Comparison of ENCODE assay signal across 8 mouse cellular contexts in the genomic region with DNA sequence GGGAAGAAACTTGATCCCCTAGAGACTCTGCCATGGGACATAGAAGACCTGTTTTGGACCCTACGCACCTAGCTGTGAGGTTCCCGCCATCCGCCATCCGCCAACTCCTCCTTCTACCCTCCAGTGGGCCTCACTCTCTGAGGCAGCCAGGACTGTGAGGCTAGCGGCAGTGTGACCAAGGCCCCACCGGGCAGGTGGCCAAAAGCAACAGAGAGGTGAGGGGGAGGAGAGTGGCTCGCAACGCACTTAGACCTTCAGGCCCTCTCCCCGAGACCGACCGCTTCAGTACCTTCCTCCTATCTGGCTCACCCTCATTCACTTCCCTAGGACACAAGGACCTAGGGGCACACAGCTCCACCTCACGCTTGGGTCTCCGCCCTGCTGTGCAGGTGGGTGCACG. TPM values are rescaled to one million over a fixed set of nuclear protein-coding genes. Genes with fewer than 3 reads are reported as not detected.
DNase-seq lines count a peak whose midpoint lies in the region; ATAC-seq and TF ChIP-seq lines count a peak whose summit lies in the region.

No protein-coding gene starts in this region.

- peak; percentile 68 for DNase-seq in brain, embryonic 14.5 days (ENCODE audit: low read depth)
- DNase-seq in intestine, embryonic 14.5 days (ENCODE audit: low spot score) = no peak
- DNase-seq in liver, embryonic 14.5 days (ENCODE audit: low read depth in 3 of 3, low spot score in 3 of 3) = no peak
- no peak for DNase-seq in layer of hippocampus, adult 9-10 months (ENCODE audit: low spot score)
- DNase-seq in thymus, postnatal 0 days (ENCODE audit: low spot score) = no peak
- no peak for DNase-seq in B cell, adult 2 months

- no peak overlapping the region for H3K9ac ChIP-seq in forebrain, embryonic 15.5 days (replicated peaks)
- 0 out of 2 replicates have a peak overlapping the region, but pooled peaks have one; percentile 5 for H3K9ac ChIP-seq in intestine, embryonic 14.5 days (ENCODE audit: low read length)
- H3K9ac ChIP-seq in liver, embryonic 14.5 days (replicated peaks) = no peak overlapping the region
- H3K9ac ChIP-seq in stomach, embryonic 14.5 days (replicated peaks; ENCODE audit: low read depth, low read length) = no peak overlapping the region

- H3K27ac ChIP-seq in forebrain, embryonic 15.5 days (replicated peaks) = peak overlapping the region; percentile 68; the same call in 1 of the 2 replicates
- no peak overlapping the region for H3K27ac ChIP-seq in intestine, embryonic 14.5 days (ENCODE audit: low read depth)
- H3K27ac ChIP-seq in liver, embryonic 14.5 days = no peak overlapping the region
- H3K27ac ChIP-seq in stomach, embryonic 14.5 days (ENCODE audit: low read length) = peak overlapping the region; percentile 68; the same call in 1 of the 2 replicates

- 60% methylated on average over 14 of the region's 14 CpGs for WGBS in forebrain, embryonic 15.5 days
- WGBS in intestine, embryonic 14.5 days = 72% methylated on average over 14 of the region's 14 CpGs
- 76% methylated on average over 14 of the region's 14 CpGs for WGBS in liver, embryonic 14.5 days (ENCODE audit: insufficient replicate concordance)
- 54% methylated on average over 14 of the region's 14 CpGs for WGBS in stomach, embryonic 14.5 days

- H3K4me1 ChIP-seq in forebrain, embryonic 15.5 days = peaks cover 79% of the 10 kb centered on the region
- peaks cover 42% of the 10 kb centered on the region for H3K4me1 ChIP-seq in intestine, embryonic 14.5 days (replicated peaks; ENCODE audit: control insufficient read depth, insufficient read depth, low read length)
- H3K4me1 ChIP-seq in liver, embryonic 14.5 days (replicated peaks; ENCODE audit: control insufficient read depth in 2 of 2, insufficient read depth in 2 of 2, low read length in 1 of 2) = peaks cover 27 to 37% of the 10 kb centered on the region in 2 experiments
- peaks cover 46% of the 10 kb centered on the region for H3K4me1 ChIP-seq in stomach, embryonic 14.5 days (ENCODE audit: control insufficient read depth, insufficient read depth, low read length)

- no peak for TF ChIP-seq EP300 in liver, embryonic 14.5 days (IDR thresholded peaks at IDR 0.05; ENCODE audit: low read depth)

- TF ChIP-seq CTCF in brain, embryonic 14.5 days (IDR thresholded peaks at IDR 0.05; ENCODE audit: borderline replicate concordance, extremely low read depth, insufficient read depth, insufficient read length) = no peak
- TF ChIP-seq CTCF in liver, embryonic 14.5 days (IDR thresholded peaks at IDR 0.05; ENCODE audit: low read depth) = no peak

- no peaks in the 10 kb centered on the region for H3K9me3 ChIP-seq in forebrain, embryonic 15.5 days
- no peaks in the 10 kb centered on the region for H3K9me3 ChIP-seq in intestine, embryonic 14.5 days (ENCODE audit: control insufficient read depth, low read length)
- H3K9me3 ChIP-seq in liver, embryonic 14.5 days (ENCODE audit: control insufficient read depth, low read length) = no peaks in the 10 kb centered on the region
- H3K9me3 ChIP-seq in stomach, embryonic 14.5 days (ENCODE audit: control insufficient read depth, low read depth, low read length) = no peaks in the 10 kb centered on the region

- TF ChIP-seq POLR2A in brain, embryonic 14.5 days (IDR thresholded peaks at IDR 0.05; ENCODE audit: borderline replicate concordance, extremely low read depth, insufficient read depth, insufficient read length, poor library complexity, severe bottlenecking) = no peak

- ATAC-seq in forebrain, embryonic 15.5 days (replicated peaks) = no peak
- ATAC-seq in intestine, embryonic 14.5 days (replicated peaks; ENCODE audit: low FRiP score, low TSS enrichment, low read depth) = no peak
- no peak for ATAC-seq in liver, embryonic 14.5 days (ENCODE audit: insufficient read depth)
- ATAC-seq in stomach, embryonic 14.5 days (ENCODE audit: insufficient number of reproducible peaks, insufficient read depth, low FRiP score, low read depth) = no peak

- no peaks in the 10 kb centered on the region; the same call in 1 of the 2 replicates for H3K36me3 ChIP-seq in forebrain, embryonic 15.5 days
- peaks cover 30% of the 10 kb centered on the region for H3K36me3 ChIP-seq in intestine, embryonic 14.5 days (ENCODE audit: control insufficient read depth, insufficient read depth, low read length)
- no peaks in the 10 kb centered on the region; the same call in none of the 2 replicates for H3K36me3 ChIP-seq in liver, embryonic 14.5 days (replicated peaks; ENCODE audit: control insufficient read depth, insufficient read depth, low read depth)
- H3K36me3 ChIP-seq in stomach, embryonic 14.5 days (ENCODE audit: control insufficient read depth, insufficient read depth, low read length) = peaks cover 17% of the 10 kb centered on the region; the same call in 1 of the 2 replicates

- peak overlapping the region; percentile 19 for H3K4me2 ChIP-seq in forebrain, embryonic 15.5 days (replicated peaks)
- H3K4me2 ChIP-seq in intestine, embryonic 14.5 days (ENCODE audit: low read length) = peak overlapping the region; percentile 24
- H3K4me2 ChIP-seq in liver, embryonic 14.5 days (ENCODE audit: low read depth) = peak overlapping the region; percentile 15; the same call in 1 of the 2 replicates
- H3K4me2 ChIP-seq in stomach, embryonic 14.5 days (replicated peaks; ENCODE audit: low read depth, low read length) = peak overlapping the region; percentile 25

- no peak overlapping the region for H3K4me3 ChIP-seq in forebrain, embryonic 15.5 days
- H3K4me3 ChIP-seq in intestine, embryonic 14.5 days (ENCODE audit: low read depth, low read length) = no peak overlapping the region
- H3K4me3 ChIP-seq in liver, embryonic 14.5 days (ENCODE audit: insufficient read depth in 1 of 2, low read depth in 2 of 2, low read length in 2 of 2) = no peak overlapping the region
- 0 out of 2 replicates have a peak overlapping the region, but pooled peaks have one; percentile 92 for H3K4me3 ChIP-seq in stomach, embryonic 14.5 days (ENCODE audit: low read depth, low read length)

- no peaks in the 10 kb centered on the region for H3K27me3 ChIP-seq in forebrain, embryonic 15.5 days
- no peaks in the 10 kb centered on the region for H3K27me3 ChIP-seq in intestine, embryonic 14.5 days (replicated peaks; ENCODE audit: control insufficient read depth, insufficient read depth, low read length)
- no peaks in the 10 kb centered on the region for H3K27me3 ChIP-seq in liver, embryonic 14.5 days (ENCODE audit: control insufficient read depth, insufficient read depth, low read length)
- no peaks in the 10 kb centered on the region for H3K27me3 ChIP-seq in stomach, embryonic 14.5 days (ENCODE audit: control insufficient read depth, insufficient read depth, low read length)

RNA-seq across cellular contexts. Expression of a gene that starts 3.1 kb away (rescaled TPM):
- polyA plus RNA-seq in brain, embryonic 14.5 days (2012; rRNA removed) = 24.7 and 24.8 TPM in 2 replicates
- polyA plus RNA-seq in forebrain, embryonic 15.5 days (2015; fragmentation: Nextera tagmentation; extraction: Ambion mirVana) = 7.8 and 7.9 TPM in 2 replicates
- polyA plus RNA-seq in intestine, embryonic 14.5 days (2014; fragmentation: Nextera tagmentation; extraction: Ambion mirVana) = 14.9 and 15.3 TPM in 2 replicates
- 7.1 and 7.8 TPM in 2 replicates for polyA plus RNA-seq in liver, embryonic 14.5 days (2012; rRNA removed)
- 4.9 and 6.1 TPM in 2 replicates for polyA plus RNA-seq in liver, embryonic 14.5 days (2014; fragmentation: Nextera tagmentation; extraction: Ambion mirVana)
- polyA plus RNA-seq in stomach, embryonic 14.5 days (2014; fragmentation: Nextera tagmentation; extraction: Ambion mirVana) = 14.3 and 15.3 TPM in 2 replicates
- polyA plus RNA-seq in thymus, postnatal 0 days (2015; fragmentation: Nextera tagmentation; extraction: Ambion mirVana) = 3.5 and 3.7 TPM in 2 replicates

RNA-seq across cellular contexts. Expression of a gene that starts 4.1 kb away (rescaled TPM):
- polyA plus RNA-seq in brain, embryonic 14.5 days (2012; rRNA removed) = 24.2 and 36.4 TPM in 2 replicates
- 24.2 and 25.9 TPM in 2 replicates for polyA plus RNA-seq in forebrain, embryonic 15.5 days (2015; fragmentation: Nextera tagmentation; extraction: Ambion mirVana)
- 29.5 and 30.7 TPM in 2 replicates for polyA plus RNA-seq in intestine, embryonic 14.5 days (2014; fragmentation: Nextera tagmentation; extraction: Ambion mirVana)
- polyA plus RNA-seq in liver, embryonic 14.5 days (2012; rRNA removed) = 12.4 and 12.9 TPM in 2 replicates
- 9.7 and 12.4 TPM in 2 replicates for polyA plus RNA-seq in liver, embryonic 14.5 days (2014; fragmentation: Nextera tagmentation; extraction: Ambion mirVana)
- polyA plus RNA-seq in stomach, embryonic 14.5 days (2014; fragmentation: Nextera tagmentation; extraction: Ambion mirVana) = 24.3 and 25.0 TPM in 2 replicates
- polyA plus RNA-seq in thymus, postnatal 0 days (2015; fragmentation: Nextera tagmentation; extraction: Ambion mirVana) = 23.4 and 23.5 TPM in 2 replicates

RNA-seq across cellular contexts. Expression of a gene that starts 13.5 kb away (rescaled TPM):
- 1.5 and 2.5 TPM in 2 replicates for polyA plus RNA-seq in brain, embryonic 14.5 days (2012; rRNA removed)
- polyA plus RNA-seq in forebrain, embryonic 15.5 days (2015; fragmentation: Nextera tagmentation; extraction: Ambion mirVana) = 1.0 and 1.1 TPM in 2 replicates
- 46.3 and 59.2 TPM in 2 replicates for polyA plus RNA-seq in intestine, embryonic 14.5 days (2014; fragmentation: Nextera tagmentation; extraction: Ambion mirVana)
- polyA plus RNA-seq in liver, embryonic 14.5 days (2012; rRNA removed) = 9.4 and 10.5 TPM in 2 replicates
- polyA plus RNA-seq in liver, embryonic 14.5 days (2014; fragmentation: Nextera tagmentation; extraction: Ambion mirVana) = 7.5 and 9.3 TPM in 2 replicates
- 37.6 and 41.1 TPM in 2 replicates for polyA plus RNA-seq in stomach, embryonic 14.5 days (2014; fragmentation: Nextera tagmentation; extraction: Ambion mirVana)
- polyA plus RNA-seq in thymus, postnatal 0 days (2015; fragmentation: Nextera tagmentation; extraction: Ambion mirVana) = 15.6 and 15.7 TPM in 2 replicates

RNA-seq across cellular contexts. Expression of a gene that starts 45.1 kb away (rescaled TPM):
- polyA plus RNA-seq in brain, embryonic 14.5 days (2012; rRNA removed) = 56.0 and 61.9 TPM in 2 replicates
- polyA plus RNA-seq in forebrain, embryonic 15.5 days (2015; fragmentation: Nextera tagmentation; extraction: Ambion mirVana) = 27.6 and 29.8 TPM in 2 replicates
- 14.6 and 15.7 TPM in 2 replicates for polyA plus RNA-seq in intestine, embryonic 14.5 days (2014; fragmentation: Nextera tagmentation; extraction: Ambion mirVana)
- polyA plus RNA-seq in liver, embryonic 14.5 days (2012; rRNA removed) = 11.0 and 13.8 TPM in 2 replicates
- 3.7 and 6.1 TPM in 2 replicates for polyA plus RNA-seq in liver, embryonic 14.5 days (2014; fragmentation: Nextera tagmentation; extraction: Ambion mirVana)
- 13.7 and 17.0 TPM in 2 replicates for polyA plus RNA-seq in stomach, embryonic 14.5 days (2014; fragmentation: Nextera tagmentation; extraction: Ambion mirVana)
- polyA plus RNA-seq in thymus, postnatal 0 days (2015; fragmentation: Nextera tagmentation; extraction: Ambion mirVana) = 8.3 and 9.5 TPM in 2 replicates

RNA-seq across cellular contexts. Expression of a gene that starts 47.8 kb away (rescaled TPM):
- 0.14 and 0.23 TPM in 2 replicates for polyA plus RNA-seq in brain, embryonic 14.5 days (2012; rRNA removed)
- polyA plus RNA-seq in forebrain, embryonic 15.5 days (2015; fragmentation: Nextera tagmentation; extraction: Ambion mirVana) = 0.17 TPM in 1 of 2 replicates, not detected in the other
- 32.9 and 44.8 TPM in 2 replicates for polyA plus RNA-seq in intestine, embryonic 14.5 days (2014; fragmentation: Nextera tagmentation; extraction: Ambion mirVana)
- polyA plus RNA-seq in liver, embryonic 14.5 days (2012; rRNA removed) = 0.36 and 0.42 TPM in 2 replicates
- 0.09 and 0.29 TPM in 2 replicates for polyA plus RNA-seq in liver, embryonic 14.5 days (2014; fragmentation: Nextera tagmentation; extraction: Ambion mirVana)
- polyA plus RNA-seq in stomach, embryonic 14.5 days (2014; fragmentation: Nextera tagmentation; extraction: Ambion mirVana) = 3.1 and 5.9 TPM in 2 replicates
- 1.4 and 1.5 TPM in 2 replicates for polyA plus RNA-seq in thymus, postnatal 0 days (2015; fragmentation: Nextera tagmentation; extraction: Ambion mirVana)

Comparison
In these comparisons a context has a peak if more than half of its experiments do, and no peak if none do; other contexts are left out.
1. H3K27ac ChIP-seq: peak in forebrain, embryonic 15.5 days (single experiment) and stomach, embryonic 14.5 days (single experiment); none in intestine, embryonic 14.5 days (single experiment) and liver, embryonic 14.5 days (single experiment).
2. Peak in every context shown above with its lines, with median percentiles within 50 percentile points of each other: H3K4me2 ChIP-seq.